Mouse (Mus musculus) kidney, embryonic 14.5 days (tissue): ENCODE results near the gene Gm37419. TPM values are rescaled to one million over a fixed set of nuclear protein-coding genes. Genes with fewer than 3 reads are reported as not detected.

Source experiments
- ATAC-seq: fragments of 200-750 bp; cut with Nextera tagmentation; 2 replicates; pipeline ENCODE4 v1.8.0; 2017; ENCODE audit warnings: moderate number of reproducible peaks, mild to moderate bottlenecking, moderate TSS enrichment, moderate library complexity; ENCODE audit not compliant: low FRiP score, low TSS enrichment
- H3K27ac ChIP-seq: fragments of 300-500 bp; sonication (generic); 2 replicates; pipeline ENCODE4 v1.5.1; 2014; ENCODE audit warnings: low read depth, mild to moderate bottlenecking, low read length, moderate library complexity, mixed read lengths
- H3K27me3 ChIP-seq: fragments of 300-500 bp; sonication (generic); 2 replicates; pipeline ENCODE4 v1.6.1; 2014; ENCODE audit warnings: mild to moderate bottlenecking, low read length; ENCODE audit not compliant: control insufficient read depth, insufficient read depth
- H3K36me3 ChIP-seq: fragments of 300-500 bp; sonication (generic); 2 replicates; pipeline ENCODE4 v1.6.1; 2014; ENCODE audit warnings: low read length, mixed read lengths; ENCODE audit not compliant: control insufficient read depth, insufficient read depth
- H3K4me1 ChIP-seq: fragments of 300-500 bp; sonication (generic); 2 replicates; pipeline ENCODE4 v1.6.1; 2014; ENCODE audit warnings: low read length, mixed read lengths; ENCODE audit not compliant: control insufficient read depth, insufficient read depth
- H3K4me2 ChIP-seq: fragments of 300-500 bp; sonication (generic); replicated peaks from 2 replicates; pipeline ENCODE4 v1.6.1; 2014; ENCODE audit warnings: low read depth, mild to moderate bottlenecking, low read length
- H3K4me3 ChIP-seq: fragments of 300-500 bp; sonication (generic); 2 replicates; pipeline ENCODE4 v1.5.1; 2014; ENCODE audit warnings: mild to moderate bottlenecking, low read length
- H3K9ac ChIP-seq: fragments of 300-500 bp; sonication (generic); 2 replicates; pipeline ENCODE4 v1.6.1; 2014; ENCODE audit warnings: low read depth, mild to moderate bottlenecking, low read length, moderate library complexity
- H3K9me3 ChIP-seq: fragments of 300-500 bp; sonication (generic); 2 replicates; pipeline ENCODE4 v1.6.1; 2016; ENCODE audit warnings: low read length; ENCODE audit not compliant: control insufficient read depth
- WGBS: fragments of 180-500 bp; shearing (Covaris S2); extraction: QIAGEN DNeasy Blood & Tissue Kit; methylation state at CpG from one replicate; pipeline ENCODE4 v1.1.7; 2014; 5-methylcytosine and 5-hydroxymethylcytosine counted together
- polyA plus RNA-seq: library from polyadenylated mRNA; unstranded; fragments of >200 nt; fragmentation: Nextera tagmentation; extraction: Ambion mirVana; gene quantifications from 2 replicates; pipeline ENCODE4 v1.2.1, GENCODE M21; 2014

The Gm37419 gene
- polyA plus RNA-seq, 1 experiment from 2014 or later, result not detected

GRCm38 (mm10) chr16:24005928-24006327, 17.6 kb downstream of the Gm37419 start:
- Histone ChIP-seq H3K4me2 (no peak overlapping the region), H3K4me1 (no peaks in the 10 kb centered on the region), H3K36me3 (no peaks in the 10 kb centered on the region), H3K27ac (no peak overlapping the region), H3K27me3 (no peaks in the 10 kb centered on the region), H3K9me3 (no peaks in the 10 kb centered on the region), H3K9ac (no peak overlapping the region), H3K4me3 (no peak overlapping the region)
- ATAC-seq, result no peak
- 88% methylated on average over 8 of the region's 8 CpGs for WGBS

- no peaks in the 10 kb centered on the region for H3K9me3 ChIP-seq
- H3K27me3 ChIP-seq, result no peaks in the 10 kb centered on the region
- no peak overlapping the region for H3K27ac ChIP-seq
- no peaks in the 10 kb centered on the region for H3K36me3 ChIP-seq
- no peak for ATAC-seq
- no peaks in the 10 kb centered on the region for H3K4me1 ChIP-seq
- 84% methylated on average over 2 of the region's 2 CpGs for WGBS
- H3K4me2 ChIP-seq, result no peak overlapping the region
- H3K9ac ChIP-seq, result no peak overlapping the region
- H3K4me3 ChIP-seq, result no peak overlapping the region
Measured at GRCm38 (mm10) chr16:24009891-24010290, 21.6 kb downstream of the Gm37419 start.

GRCm38 (mm10) chr16:24011306-24011705, 23.0 kb downstream of the Gm37419 start:
- Histone ChIP-seq H3K9ac (no peak overlapping the region), H3K4me2 (no peak overlapping the region), H3K27me3 (no peaks in the 10 kb centered on the region), H3K27ac (no peak overlapping the region), H3K4me3 (no peak overlapping the region), H3K36me3 (no peaks in the 10 kb centered on the region), H3K4me1 (0 out of 2 replicates have a peak, but pooled peaks cover 3% of the 10 kb centered on the region), H3K9me3 (no peaks in the 10 kb centered on the region)
- ATAC-seq, result no peak
- WGBS, result 72% methylated on average over 3 of the region's 3 CpGs

GRCm38 (mm10) chr16:24012066-24012465, 23.8 kb downstream of the Gm37419 start:
- H3K4me1 ChIP-seq, result 0 out of 2 replicates have a peak, but pooled peaks cover 3% of the 10 kb centered on the region
- H3K27ac ChIP-seq, result no peak overlapping the region
- H3K9ac ChIP-seq, result no peak overlapping the region
- H3K9me3 ChIP-seq, result no peaks in the 10 kb centered on the region
- H3K4me3 ChIP-seq, result no peak overlapping the region
- no peaks in the 10 kb centered on the region for H3K36me3 ChIP-seq
- H3K27me3 ChIP-seq, result no peaks in the 10 kb centered on the region
- WGBS, result 40% methylated on average over 3 of the region's 3 CpGs
- no peak overlapping the region for H3K4me2 ChIP-seq
- ATAC-seq, result no peak

GRCm38 (mm10) chr16:24014378-24014777, 26.1 kb downstream of the Gm37419 start:
- Histone ChIP-seq H3K9ac (no peak overlapping the region), H3K36me3 (no peaks in the 10 kb centered on the region), H3K27ac (no peak overlapping the region), H3K27me3 (no peaks in the 10 kb centered on the region), H3K4me1 (0 out of 2 replicates have a peak, but pooled peaks cover 3% of the 10 kb centered on the region), H3K4me3 (no peak overlapping the region), H3K4me2 (no peak overlapping the region), H3K9me3 (no peaks in the 10 kb centered on the region)
- no peak for ATAC-seq
- 83% methylated on average over 3 of the region's 3 CpGs for WGBS

GRCm38 (mm10) chr16:24016273-24016672, 28.0 kb downstream of the Gm37419 start:
- H3K9me3 ChIP-seq, result no peaks in the 10 kb centered on the region
- H3K27me3 ChIP-seq, result no peaks in the 10 kb centered on the region
- H3K36me3 ChIP-seq, result no peaks in the 10 kb centered on the region
- WGBS, result 49% methylated on average over 6 of the region's 6 CpGs
- ATAC-seq, result no peak
- H3K4me3 ChIP-seq, result no peak overlapping the region
- H3K4me2 ChIP-seq, result no peak overlapping the region
- 0 out of 2 replicates have a peak, but pooled peaks cover 3% of the 10 kb centered on the region for H3K4me1 ChIP-seq
- no peak overlapping the region for H3K9ac ChIP-seq
- H3K27ac ChIP-seq, result no peak overlapping the region

GRCm38 (mm10) chr16:24016742-24017141, 28.5 kb downstream of the Gm37419 start:
- Histone ChIP-seq H3K9me3 (no peaks in the 10 kb centered on the region), H3K4me3 (no peak overlapping the region), H3K4me2 (no peak overlapping the region), H3K27me3 (no peaks in the 10 kb centered on the region), H3K36me3 (no peaks in the 10 kb centered on the region), H3K4me1 (0 out of 2 replicates have a peak, but pooled peaks cover 3% of the 10 kb centered on the region), H3K27ac (no peak overlapping the region), H3K9ac (no peak overlapping the region)
- whole genome bisulfite sequencing, result 49% methylated on average over 5 of the region's 5 CpGs
- no peak for ATAC-seq

GRCm38 (mm10) chr16:24021722-24022121, 33.4 kb downstream of the Gm37419 start:
- Histone ChIP-seq H3K27ac (no peak overlapping the region), H3K4me2 (no peak overlapping the region), H3K4me1 (no peaks in the 10 kb centered on the region), H3K27me3 (no peaks in the 10 kb centered on the region), H3K9ac (no peak overlapping the region), H3K4me3 (no peak overlapping the region), H3K36me3 (no peaks in the 10 kb centered on the region), H3K9me3 (no peaks in the 10 kb centered on the region)
- no peak for ATAC-seq
- 45% methylated on average over 1 of the region's 1 CpGs for WGBS

- no peak overlapping the region for H3K4me3 ChIP-seq
- 78% methylated on average over 4 of the region's 4 CpGs for WGBS
- H3K4me1 ChIP-seq, result no peaks in the 10 kb centered on the region
- H3K27ac ChIP-seq, result no peak overlapping the region
- no peaks in the 10 kb centered on the region for H3K9me3 ChIP-seq
- H3K36me3 ChIP-seq, result no peaks in the 10 kb centered on the region
- no peak overlapping the region for H3K9ac ChIP-seq
- no peaks in the 10 kb centered on the region for H3K27me3 ChIP-seq
- H3K4me2 ChIP-seq, result no peak overlapping the region
- no peak for ATAC-seq
Measured at GRCm38 (mm10) chr16:24022605-24023004, 34.3 kb downstream of the Gm37419 start.
